Mouse (Mus musculus) MEL (cell line): ENCODE data around the gene Mcl1.

Source experiments
- CHD2 ChIP-seq: IDR thresholded peaks from 2 replicates; pipeline ENCODE4 v1.6.1; 2011; ENCODE audit warnings: low read length, improper control_type of control experiment
- CTCF ChIP-seq, 3 experiments: IDR thresholded peaks in 2 of 3; conservative IDR thresholded peaks in 1 of 3; 2 replicates each; pipeline ENCODE4 v1.5.1; 2011 to 2012; ENCODE audit warnings: low read length in 3 of 3, low read depth in 2 of 3, mild to moderate bottlenecking in 2 of 3, improper control_type of control experiment in 1 of 3, inconsistent platforms in 1 of 3, mixed read lengths in 1 of 3, moderate library complexity in 1 of 3; ENCODE audit not compliant: control insufficient read depth in 1 of 3, insufficient read depth in 1 of 3, poor library complexity in 1 of 3, severe bottlenecking in 1 of 3
- ELF1 ChIP-seq: IDR thresholded peaks from 2 replicates; pipeline ENCODE4 v1.6.1; 2014; ENCODE audit warnings: low read depth, mild to moderate bottlenecking, inconsistent platforms, low read length, improper control_type of control experiment, moderate library complexity
- ETS1 ChIP-seq: IDR thresholded peaks from 2 replicates; pipeline ENCODE4 v1.6.1; 2012; ENCODE audit warnings: low read depth, mild to moderate bottlenecking, inconsistent platforms, low read length, improper control_type of control experiment, moderate library complexity
- GATA1 ChIP-seq: IDR thresholded peaks from 2 replicates; pipeline ENCODE4 v1.6.1; 2011; ENCODE audit warnings: low read depth, low read length, improper control_type of control experiment
- KAT2A ChIP-seq: conservative IDR thresholded peaks from 2 replicates; pipeline ENCODE4 v1.6.1; 2012; ENCODE audit warnings: low read depth, low read length, improper control_type of control experiment, inconsistent platforms
- MAX ChIP-seq: IDR thresholded peaks from 2 replicates; pipeline ENCODE4 v1.6.1; 2011; ENCODE audit warnings: low read length, improper control_type of control experiment
- POLR2A ChIP-seq, 2 experiments: IDR thresholded peaks; 2 replicates each; pipeline ENCODE4 v1.6.1; 2011 to 2012; ENCODE audit warnings: low read length in 2 of 2, mild to moderate bottlenecking in 2 of 2, control low read depth in 1 of 2, improper control_type of control experiment in 1 of 2, low read depth in 1 of 2, moderate library complexity in 1 of 2; ENCODE audit not compliant: control insufficient read depth in 1 of 2, insufficient read depth in 1 of 2, poor library complexity in 1 of 2
- RAD21 ChIP-seq: IDR thresholded peaks from 2 replicates; pipeline ENCODE4 v1.6.1; 2011; ENCODE audit warnings: mild to moderate bottlenecking, low read depth, low read length, improper control_type of control experiment
- SIN3A ChIP-seq: IDR thresholded peaks from 2 replicates; pipeline ENCODE4 v1.6.1; 2012; ENCODE audit warnings: low read length, improper control_type of control experiment, inconsistent platforms
- USF1 ChIP-seq: IDR thresholded peaks from 2 replicates; pipeline ENCODE4 v1.6.1; 2014; ENCODE audit warnings: low read depth, mild to moderate bottlenecking, inconsistent platforms, low read length, improper control_type of control experiment, moderate library complexity
- ZKSCAN1 ChIP-seq: IDR thresholded peaks from 2 replicates; pipeline ENCODE4 v1.6.1; 2012; ENCODE audit warnings: low read depth, mild to moderate bottlenecking, inconsistent platforms, low read length, improper control_type of control experiment, moderate library complexity

- TF ChIP-seq CTCF (IDR thresholded peaks at IDR 0.05 in 2 of 3, conservative IDR thresholded peaks at IDR 0.05 in 1 of 3; ENCODE audit: control insufficient read depth in 1 of 3, insufficient read depth in 1 of 3, low read depth in 2 of 3, low read length in 3 of 3, poor library complexity in 1 of 3, severe bottlenecking in 1 of 3) (no peak), SIN3A (no peak), KAT2A (no peak), RAD21 (no peak), MAX (no peak), ELF1 (no peak), CHD2 (no peak), POLR2A (IDR thresholded peaks at IDR 0.05; ENCODE audit: control insufficient read depth in 1 of 2, insufficient read depth in 1 of 2, low read depth in 1 of 2, low read length in 2 of 2, poor library complexity in 1 of 2) (no peak), ETS1 (no peak), ZKSCAN1 (no peak), GATA1 (no peak), USF1 (no peak)
Measured at GRCm38 (mm10) chr3:95703276-95703675, 44.7 kb downstream of the Mcl1 start.
